Mouse (Mus musculus) erythroblast, embryonic 14.5 days (primary cell): ENCODE data around the gene Pld2. TPM values are rescaled to one million over a fixed set of nuclear protein-coding genes. Genes with fewer than 3 reads are reported as not detected.

Experiments used
- H3K27me3 ChIP-seq: 2 replicates; pipeline ENCODE4 v1.6.1; 2012; ENCODE audit warnings: inconsistent platforms; ENCODE audit not compliant: control insufficient read depth
- H3K36me3 ChIP-seq: 2 replicates; pipeline ENCODE4 v1.6.1; 2012; ENCODE audit warnings: mild to moderate bottlenecking, inconsistent platforms; ENCODE audit not compliant: control insufficient read depth
- H3K4me1 ChIP-seq: 2 replicates; pipeline ENCODE4 v1.6.1; 2012; ENCODE audit warnings: inconsistent platforms; ENCODE audit not compliant: control insufficient read depth
- H3K4me3 ChIP-seq: replicated peaks from 2 replicates; pipeline ENCODE3; 2012; ENCODE audit warnings: moderate library complexity, mild to moderate bottlenecking, inconsistent platforms
- H3K9me3 ChIP-seq: 2 replicates; pipeline ENCODE4 v1.6.1; 2012; ENCODE audit warnings: low read length, inconsistent platforms, mixed read lengths; ENCODE audit not compliant: control insufficient read depth
- GATA1 ChIP-seq: IDR thresholded peaks from 2 replicates; pipeline ENCODE4 v1.6.1; 2012; ENCODE audit warnings: low read length, inconsistent platforms, mixed read lengths
- TAL1 ChIP-seq: IDR thresholded peaks from 3 replicates; pipeline ENCODE4 v1.6.1; 2012; ENCODE audit warnings: low read length, inconsistent platforms, mixed read lengths
- polyA plus RNA-seq: library from polyadenylated mRNA; stranded (reverse); fragments of >175 nt; gene quantifications from 2 replicates; pipeline ENCODE4 v1.2.3, GENCODE M21; 2012

The Pld2 gene
- polyA plus RNA-seq, 1 experiment = 0.01 TPM

DNA sequence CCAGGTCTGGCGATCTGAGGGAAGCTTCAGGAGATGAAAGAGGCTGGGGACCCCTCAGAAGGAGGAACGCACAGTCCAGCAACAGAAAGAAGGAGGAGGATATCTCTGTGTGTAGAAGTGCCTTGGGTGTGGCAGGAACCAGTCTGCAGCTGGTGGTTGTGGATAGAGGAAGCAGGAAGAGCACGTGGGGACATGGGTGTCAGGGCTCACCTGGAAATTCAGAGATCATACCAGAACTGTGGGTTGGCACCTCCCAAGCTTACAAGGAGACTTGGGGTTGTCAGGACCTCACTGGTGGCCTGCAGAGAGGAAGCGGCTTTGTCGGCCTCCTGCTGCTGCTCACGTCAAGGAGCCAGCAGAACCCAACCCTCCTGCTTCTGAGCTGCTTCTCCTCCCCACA is 57.4 kb downstream of the Pld2 start:
- Histone ChIP-seq H3K4me3 (no peak overlapping the region), H3K27me3 (no peaks in the 10 kb centered on the region), H3K36me3 (peaks cover 36% of the 10 kb centered on the region), H3K4me1 (peaks cover 15% of the 10 kb centered on the region), H3K9me3 (no peaks in the 10 kb centered on the region)
- TF ChIP-seq GATA1 (no peak), TAL1 (no peak)

DNA sequence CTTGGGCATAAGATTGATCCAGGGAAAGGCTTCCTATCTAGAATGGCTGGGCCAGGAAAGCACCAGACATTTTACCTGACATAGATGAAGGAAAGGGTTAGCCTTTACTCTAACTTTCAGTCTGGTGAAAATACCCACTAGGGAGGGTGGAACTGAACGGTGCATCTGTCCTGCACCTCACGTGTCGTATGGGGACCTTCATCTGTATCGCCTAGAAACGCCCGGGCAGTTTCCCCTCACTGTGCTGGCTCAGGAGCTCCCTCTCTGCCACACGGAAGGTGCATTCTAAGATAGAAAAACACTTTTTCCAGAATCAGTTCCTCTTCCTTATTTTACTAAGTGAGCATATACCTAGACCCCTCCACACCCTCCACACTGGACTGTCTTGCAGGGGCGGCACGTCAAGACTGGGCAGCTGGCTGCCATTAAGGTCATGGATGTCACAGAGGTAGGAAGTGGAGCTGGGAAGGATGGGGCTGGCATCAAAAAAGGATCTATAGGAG is 58.6 kb downstream of the Pld2 start:
- no peaks in the 10 kb centered on the region for H3K27me3 ChIP-seq
- no peak overlapping the region for H3K4me3 ChIP-seq
- TF ChIP-seq GATA1 (no peak), TAL1 (no peak)
- peaks cover 15% of the 10 kb centered on the region for H3K4me1 ChIP-seq
- no peaks in the 10 kb centered on the region for H3K9me3 ChIP-seq
- peaks cover 44% of the 10 kb centered on the region for H3K36me3 ChIP-seq

DNA sequence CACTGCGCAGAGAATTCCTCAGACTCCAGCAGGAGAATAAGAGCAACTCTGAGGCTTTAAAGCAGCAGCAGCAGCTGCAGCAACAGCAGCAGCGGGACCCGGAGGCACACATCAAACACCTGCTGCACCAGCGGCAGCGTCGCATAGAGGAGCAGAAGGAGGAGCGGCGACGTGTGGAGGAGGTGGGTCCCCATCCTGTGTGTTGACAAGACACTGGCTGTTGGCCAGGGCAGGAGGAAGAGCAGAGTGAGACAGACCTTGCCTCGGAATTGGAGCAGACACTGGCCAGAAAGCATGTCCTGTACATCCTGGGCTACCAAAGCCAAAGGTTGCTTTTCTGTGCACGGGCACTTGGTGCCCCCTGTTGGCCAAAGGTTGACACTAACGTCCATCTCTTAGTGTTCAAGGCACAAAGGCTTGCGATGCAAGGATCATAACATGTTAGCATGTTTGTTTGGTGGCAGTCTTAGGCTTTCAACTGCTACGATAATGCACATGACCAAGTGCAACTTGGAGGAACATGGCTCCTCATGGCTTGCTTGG is 65.2 kb downstream of the Pld2 start:
- TF ChIP-seq GATA1 = no peak
- no peak for TF ChIP-seq TAL1
- Histone ChIP-seq H3K27me3 (no peaks in the 10 kb centered on the region), H3K36me3 (peaks cover 80% of the 10 kb centered on the region), H3K4me3 (no peak overlapping the region), H3K4me1 (peaks cover 7% of the 10 kb centered on the region), H3K9me3 (no peaks in the 10 kb centered on the region)

DNA sequence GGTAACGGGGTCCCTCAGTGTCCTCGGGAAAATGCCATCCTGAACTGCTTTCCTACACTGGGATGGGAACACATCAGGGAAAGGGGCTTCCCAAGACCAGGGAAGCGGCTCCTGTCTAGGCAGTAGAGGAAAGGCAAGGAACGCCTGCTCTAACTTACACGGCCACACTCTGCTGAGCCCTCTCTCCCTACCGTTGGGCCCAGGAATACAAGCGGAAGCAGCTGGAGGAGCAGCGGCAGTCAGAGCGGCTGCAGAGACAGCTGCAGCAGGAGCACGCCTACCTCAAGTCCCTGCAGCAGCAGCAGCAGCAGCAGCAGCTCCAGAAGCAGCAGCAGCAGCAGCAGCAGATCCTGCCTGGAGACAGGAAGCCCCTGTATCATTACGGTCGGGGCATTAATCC is 66.9 kb downstream of the Pld2 start:
- no peak for TF ChIP-seq GATA1
- TF ChIP-seq TAL1 = no peak
- no peaks in the 10 kb centered on the region for H3K9me3 ChIP-seq
- peaks cover 89% of the 10 kb centered on the region for H3K36me3 ChIP-seq
- no peaks in the 10 kb centered on the region for H3K27me3 ChIP-seq
- no peak overlapping the region for H3K4me3 ChIP-seq
- H3K4me1 ChIP-seq = peaks cover 7% of the 10 kb centered on the region

DNA sequence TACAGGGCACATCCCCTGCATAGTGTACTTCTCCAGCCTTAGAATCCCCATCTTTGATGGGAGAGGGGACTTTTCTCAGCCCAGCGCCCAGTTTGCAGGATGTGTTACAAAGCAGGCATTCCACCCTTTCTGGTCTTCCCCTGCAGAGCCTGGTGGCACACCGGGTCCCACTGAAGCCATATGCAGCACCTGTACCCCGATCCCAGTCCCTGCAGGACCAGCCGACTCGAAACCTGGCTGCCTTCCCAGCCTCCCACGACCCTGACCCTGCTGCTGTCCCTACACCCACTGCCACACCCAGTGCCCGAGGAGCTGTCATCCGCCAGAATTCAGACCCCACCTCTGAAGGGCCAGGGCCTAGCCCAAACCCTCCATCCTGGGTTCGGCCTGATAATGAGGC is 67.7 kb downstream of the Pld2 start:
- peaks cover 9% of the 10 kb centered on the region for H3K4me1 ChIP-seq
- TF ChIP-seq GATA1 (no peak), TAL1 (no peak)
- peaks cover 89% of the 10 kb centered on the region for H3K36me3 ChIP-seq
- H3K27me3 ChIP-seq = no peaks in the 10 kb centered on the region
- H3K4me3 ChIP-seq = no peak overlapping the region
- H3K9me3 ChIP-seq = no peaks in the 10 kb centered on the region

Other genes with a start within 250 kb of the Pld2 start
- not detected in 2 replicates for gene Alox12e, start 217.4 kb upstream of the Pld2 start, polyA plus RNA-seq
- gene Alox15, start 188.0 kb upstream of the Pld2 start, polyA plus RNA-seq = 0.03 TPM in 1 of 2 replicates, not detected in the other
- 2.9 and 3.5 TPM in 2 replicates for gene Pelp1, start 130.0 kb upstream of the Pld2 start, polyA plus RNA-seq
- gene Arrb2, start 107.4 kb upstream of the Pld2 start, polyA plus RNA-seq = 7.9 and 11.5 TPM in 2 replicates
- gene Med11, start 88.1 kb upstream of the Pld2 start, polyA plus RNA-seq = 1.1 and 2.3 TPM in 2 replicates
- 0.02 TPM in 1 of 2 replicates, not detected in the other for gene Zmynd15, start 80.6 kb upstream of the Pld2 start, polyA plus RNA-seq
- gene Cxcl16, start 80.1 kb upstream of the Pld2 start, polyA plus RNA-seq = not detected in 2 replicates
- not detected in 2 replicates for gene Tm4sf5, start 34.8 kb upstream of the Pld2 start, polyA plus RNA-seq
- gene Vmo1, start 25.4 kb upstream of the Pld2 start, polyA plus RNA-seq = not detected in 2 replicates
- gene Gltpd2, start 20.9 kb upstream of the Pld2 start, polyA plus RNA-seq = 0.10 TPM in 1 of 2 replicates, not detected in the other
- gene Psmb6, start 14.7 kb upstream of the Pld2 start, polyA plus RNA-seq = 27.3 and 29.9 TPM in 2 replicates
- not detected in 2 replicates for gene Gm40193, start 7.1 kb upstream of the Pld2 start, polyA plus RNA-seq
- gene Mink1, start 22.8 kb downstream of the Pld2 start, polyA plus RNA-seq = 1.1 and 1.2 TPM in 2 replicates
- gene 4930544D05Rik, start 75.8 kb downstream of the Pld2 start, polyA plus RNA-seq = not detected in 2 replicates
- gene Chrne, start 79.2 kb downstream of the Pld2 start, polyA plus RNA-seq = 0.06 TPM in 1 of 2 replicates, not detected in the other
- 0.12 TPM in 2 replicates for gene Gp1ba, start 99.1 kb downstream of the Pld2 start, polyA plus RNA-seq
- 24.0 and 33.2 TPM in 2 replicates for gene Rnf167, start 107.2 kb downstream of the Pld2 start, polyA plus RNA-seq
- gene Slc25a11, start 107.4 kb downstream of the Pld2 start, polyA plus RNA-seq = 2.2 and 2.4 TPM in 2 replicates
- 240 and 308 TPM in 2 replicates for gene Pfn1, start 114.6 kb downstream of the Pld2 start, polyA plus RNA-seq
- gene Eno3, start 117.1 kb downstream of the Pld2 start, polyA plus RNA-seq = 0.74 and 0.78 TPM in 2 replicates
- gene Spag7, start 129.4 kb downstream of the Pld2 start, polyA plus RNA-seq = 11.0 and 18.1 TPM in 2 replicates
- 0.30 and 0.36 TPM in 2 replicates for gene Camta2, start 148.0 kb downstream of the Pld2 start, polyA plus RNA-seq
- not detected in 2 replicates for gene Inca1, start 160.1 kb downstream of the Pld2 start, polyA plus RNA-seq
- gene Kif1c, start 160.5 kb downstream of the Pld2 start, polyA plus RNA-seq = 0.31 and 0.32 TPM in 2 replicates
- 0.04 TPM in 1 of 2 replicates, not detected in the other for gene Zfp3, start 224.1 kb downstream of the Pld2 start, polyA plus RNA-seq